Mouse (Mus musculus) megakaryocyte progenitor cell, adult 5-6 weeks (primary cell): Measurements from ENCODE around the gene Ddr1. TPM values are rescaled to one million over a fixed set of nuclear protein-coding genes. Genes with fewer than 3 reads are reported as not detected.
A peak's percentile ranks its signal among the peaks of the same experiment; 100 is the strongest.
"Not testable (repeated sequence)": the region's sequence is repeated elsewhere in the genome, so short reads cannot be mapped to it uniquely, and the experiment has no call there.

Source experiments
- ATAC-seq: replicated peaks from 2 replicates; pipeline ENCODE4 v1.8.0; 2016; ENCODE audit warnings: mild to moderate bottlenecking, moderate TSS enrichment, inconsistent platforms; ENCODE audit not compliant: poor library complexity
- total RNA-seq, 2 experiments: library from RNA; stranded (forward) in 1 of 2; stranded (reverse) in 1 of 2; fragments of 157-497, 149-512 nt in 1 of 2; fragments of 200-1000 nt in 1 of 2; gene quantifications; 2 replicates each; pipeline versions ENCODE4 v1.2.3 to v1.2.4; 2015 to 2017

Ddr1 gene
- 0.15 TPM in 1 of 2 replicates, not detected in the other for total RNA-seq (2015)
- total RNA-seq (2017): 0.25 TPM in 1 of 2 replicates, not detected in the other

DNA sequence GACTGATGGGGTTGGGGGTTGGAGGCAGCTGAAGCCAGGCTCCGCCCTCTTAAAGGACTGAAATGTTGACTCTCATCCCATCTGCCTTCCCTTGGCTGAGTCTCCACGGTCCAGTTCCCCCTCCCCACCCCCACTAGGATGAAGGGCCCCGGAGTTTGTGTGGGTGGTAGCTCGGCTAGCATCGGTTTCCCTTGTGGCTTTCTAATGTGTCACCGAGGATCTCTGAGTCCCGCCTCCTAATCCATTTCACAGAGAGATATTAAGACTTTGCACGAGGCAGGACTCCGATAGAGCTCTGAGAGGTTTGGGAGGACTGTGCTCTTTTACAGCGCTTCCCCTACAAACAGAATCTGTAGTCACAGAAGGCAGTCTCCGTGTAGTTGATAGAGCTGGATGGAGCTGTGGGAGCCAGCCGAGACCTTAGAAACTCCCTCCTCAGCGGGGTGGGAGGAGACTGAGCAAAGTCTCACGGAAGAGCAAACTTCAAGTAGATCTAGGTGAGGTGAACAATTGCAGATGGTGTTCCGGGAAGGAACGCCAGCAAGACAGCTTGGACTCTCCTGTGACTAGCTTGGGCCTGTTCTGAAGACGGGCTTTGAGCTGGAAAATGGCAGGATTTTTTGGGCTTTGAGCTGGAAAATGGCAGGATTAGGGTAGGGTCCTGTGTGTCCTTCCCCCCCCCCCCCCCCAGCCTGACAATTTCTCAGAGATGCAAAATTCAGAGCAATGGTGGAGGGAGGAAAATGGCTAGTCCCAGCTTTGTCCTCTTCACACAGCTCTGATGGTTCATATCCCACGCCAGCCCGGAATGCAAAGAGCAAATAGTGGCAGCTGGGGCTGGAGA is at the start of gene Ddr1:
Ddr1 (minus strand) TSS at position 1 of the 844 bp plus-strand sequence.
- ATAC-seq: 0 out of 2 replicates have a peak, but pooled peaks have one; percentile 12

DNA sequence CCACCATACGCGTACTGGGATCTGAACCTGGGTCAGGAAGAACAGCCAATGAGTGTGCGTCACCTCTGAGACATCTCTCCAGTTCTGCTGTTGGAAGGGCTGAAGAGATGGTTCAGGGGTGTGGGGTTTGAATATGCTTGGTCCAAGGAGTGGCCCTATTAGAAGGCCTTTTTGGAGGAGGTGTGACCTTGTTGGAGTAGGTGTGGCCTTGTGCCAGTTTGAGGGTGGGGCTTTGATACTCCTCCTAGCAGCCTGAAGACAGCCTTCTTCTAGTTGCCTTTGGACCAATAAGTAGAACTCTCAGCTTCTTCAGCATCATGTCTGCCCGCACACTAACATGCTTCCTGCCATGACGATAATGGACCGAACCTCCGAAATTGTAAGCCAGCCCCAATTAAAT is 49.2 kb upstream of the Ddr1 start:
- ATAC-seq: no peak

DNA sequence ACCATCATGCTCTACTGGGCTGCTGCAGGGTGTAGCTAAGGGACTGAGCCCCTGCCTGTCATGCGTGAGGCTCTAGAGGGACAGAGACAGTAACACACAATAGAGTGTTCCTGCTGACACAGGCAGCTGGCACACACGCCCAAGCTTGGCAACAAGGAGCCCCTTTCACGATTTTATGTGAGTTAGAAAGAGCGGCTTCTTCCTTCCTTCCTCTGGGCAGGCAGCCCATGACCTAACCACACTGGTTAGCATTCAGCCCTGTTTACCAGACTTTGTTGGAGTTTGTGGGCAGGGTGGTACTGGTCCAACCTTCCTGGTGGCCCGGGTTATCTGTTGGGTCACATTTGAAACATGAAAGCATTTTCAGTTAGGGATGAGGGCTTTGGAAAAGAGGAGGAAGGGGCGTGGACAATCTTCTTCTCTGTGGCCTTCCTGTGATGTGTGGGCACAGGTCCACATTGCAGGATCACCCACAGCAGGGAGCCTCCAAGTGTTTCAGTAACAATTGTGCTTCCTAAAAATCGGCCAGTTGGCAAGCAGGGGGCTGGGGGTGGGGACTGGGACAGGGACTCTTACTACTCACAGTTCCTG is 47.9 kb upstream of the Ddr1 start:
- peak; percentile 73 for ATAC-seq

DNA sequence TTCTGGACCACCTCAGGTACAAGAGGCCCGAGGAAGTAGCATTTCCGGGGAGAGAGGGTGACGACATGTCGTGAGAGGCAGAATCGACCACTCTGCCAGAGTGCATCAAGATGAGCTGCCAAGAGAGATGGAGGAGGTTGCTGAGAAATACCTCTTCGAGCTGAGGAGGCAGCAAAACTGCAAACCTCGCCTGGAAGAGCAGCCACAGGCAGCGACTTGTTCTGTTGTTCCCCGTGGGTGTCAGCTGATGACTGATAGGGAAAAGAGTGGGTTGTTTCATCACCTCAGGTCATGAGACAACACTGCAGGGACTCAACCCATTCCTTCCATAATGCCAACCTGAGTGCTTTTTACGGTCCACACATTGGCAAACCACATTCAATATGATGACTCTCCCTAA is 45.3 kb upstream of the Ddr1 start:
- no peak for ATAC-seq

DNA sequence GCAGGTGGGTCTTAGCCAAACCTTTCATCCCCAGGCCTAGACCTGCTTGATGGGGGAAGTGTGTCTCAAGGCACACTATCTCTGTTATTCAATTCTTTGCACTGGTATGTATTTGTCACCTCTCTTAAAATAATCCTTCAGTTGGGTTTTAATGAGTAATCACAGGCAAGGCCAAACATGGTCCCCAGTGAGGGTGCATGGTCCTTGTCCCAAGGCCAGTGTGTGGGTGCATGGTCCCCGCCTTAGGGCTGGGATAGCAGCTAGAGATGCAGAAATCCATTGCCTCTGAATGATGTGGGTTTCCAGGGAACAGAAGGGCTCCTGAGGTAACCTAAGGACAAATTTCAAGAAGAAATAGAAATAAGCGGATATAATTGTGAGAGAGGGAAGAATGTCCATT is 39.9 kb upstream of the Ddr1 start:
- no peak for ATAC-seq

DNA sequence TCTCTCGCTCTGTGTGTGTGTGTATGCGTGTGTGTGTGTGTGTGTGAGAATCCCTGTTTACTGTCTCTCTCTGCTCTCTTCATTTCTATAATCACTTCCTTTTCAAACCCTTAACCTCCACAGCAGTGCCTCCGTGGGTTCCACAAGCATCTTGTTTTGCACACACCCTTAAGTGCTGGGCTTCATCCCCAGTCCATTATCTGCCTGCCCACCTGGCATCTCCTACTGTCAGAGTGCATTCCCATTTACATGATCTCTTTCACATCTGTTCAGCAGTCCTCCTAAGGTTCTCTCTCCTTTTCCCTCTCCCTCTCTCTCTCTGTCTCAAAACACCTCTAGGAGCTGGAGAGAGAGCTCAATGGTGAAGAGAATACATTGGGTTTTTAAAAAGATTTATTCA is 38.5 kb upstream of the Ddr1 start:
- ATAC-seq: peak; percentile 24

DNA sequence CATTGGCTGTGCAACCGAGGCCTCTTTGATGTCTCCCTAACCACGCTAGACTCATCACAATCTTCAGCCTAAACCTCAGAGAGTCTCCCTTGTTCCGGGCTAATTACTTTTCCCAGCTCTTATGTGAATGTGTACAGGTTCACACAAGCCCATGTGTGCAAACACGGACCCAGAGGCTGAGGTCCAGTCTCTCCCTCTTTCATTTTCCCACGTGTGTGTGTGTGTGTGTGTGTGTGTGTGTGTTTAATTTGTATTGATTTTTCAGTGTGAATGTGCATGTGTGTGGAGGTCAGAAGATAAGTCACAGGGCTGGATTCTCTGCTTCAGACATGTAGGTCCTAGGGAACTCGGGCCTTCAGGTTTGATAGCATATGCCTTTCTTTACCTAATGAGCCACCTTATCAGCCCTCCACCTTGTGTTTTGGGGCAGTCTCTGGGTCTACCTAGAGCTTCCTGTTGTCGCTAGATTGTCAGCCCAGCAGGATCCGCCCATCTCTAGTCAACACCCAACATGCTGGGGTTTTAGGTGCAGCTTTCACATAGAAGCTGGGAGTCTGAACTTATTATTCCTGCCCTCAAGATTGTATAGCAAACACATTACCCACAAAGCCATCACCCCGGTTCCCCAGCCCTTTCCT is 37.3 kb upstream of the Ddr1 start:
- ATAC-seq: peak; percentile 70

DNA sequence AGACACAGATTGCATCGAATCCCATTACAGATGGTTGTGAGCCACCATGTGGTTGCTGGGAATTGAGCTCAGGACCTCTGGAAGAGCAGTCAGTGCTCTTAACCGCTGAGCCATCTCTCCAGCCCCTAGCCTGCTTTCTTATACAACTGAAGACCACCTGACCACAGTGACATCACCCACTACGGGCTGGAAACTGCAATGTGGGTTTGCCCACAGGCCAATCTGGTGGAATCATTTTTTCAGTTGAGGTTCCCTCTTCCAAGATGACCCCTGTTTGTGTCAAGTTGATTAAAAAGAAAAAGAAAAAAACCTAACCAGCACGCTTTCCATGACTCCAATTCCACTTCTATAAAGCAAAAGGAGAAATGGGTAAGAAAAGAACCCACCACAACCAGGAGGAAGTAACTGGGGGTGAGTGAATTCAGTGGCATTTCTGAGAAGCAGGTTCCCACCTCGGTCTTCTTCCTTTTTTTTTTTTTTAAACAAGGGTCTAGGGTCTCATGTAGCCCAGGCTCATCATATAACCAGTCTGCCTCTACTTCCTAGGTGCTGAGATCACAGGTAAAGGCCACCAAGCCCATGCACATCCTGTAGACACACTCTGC is 36.0 kb upstream of the Ddr1 start:
- ATAC-seq: 0 out of 2 replicates have a peak, but pooled peaks have one; percentile 2

DNA sequence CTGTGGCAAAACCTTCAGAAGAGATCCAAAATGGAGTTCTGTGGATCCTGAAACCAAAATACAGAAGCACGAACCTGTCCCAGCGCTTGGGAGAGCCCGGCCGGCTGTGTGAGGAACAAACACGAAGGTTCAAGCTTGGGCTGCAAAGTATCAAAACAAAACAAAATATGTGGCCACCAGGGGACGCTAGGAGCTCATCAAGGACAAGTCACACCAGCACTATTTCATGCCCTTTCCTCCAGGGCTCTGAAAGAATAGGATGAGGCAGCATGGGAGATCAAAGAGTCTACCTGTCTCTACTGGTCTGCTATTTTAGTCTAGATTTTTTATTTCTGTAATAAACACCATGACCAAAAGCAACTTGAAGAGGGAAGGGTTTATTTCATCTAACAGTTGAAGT is 35.3 kb upstream of the Ddr1 start:
- ATAC-seq: peak; percentile 56

DNA sequence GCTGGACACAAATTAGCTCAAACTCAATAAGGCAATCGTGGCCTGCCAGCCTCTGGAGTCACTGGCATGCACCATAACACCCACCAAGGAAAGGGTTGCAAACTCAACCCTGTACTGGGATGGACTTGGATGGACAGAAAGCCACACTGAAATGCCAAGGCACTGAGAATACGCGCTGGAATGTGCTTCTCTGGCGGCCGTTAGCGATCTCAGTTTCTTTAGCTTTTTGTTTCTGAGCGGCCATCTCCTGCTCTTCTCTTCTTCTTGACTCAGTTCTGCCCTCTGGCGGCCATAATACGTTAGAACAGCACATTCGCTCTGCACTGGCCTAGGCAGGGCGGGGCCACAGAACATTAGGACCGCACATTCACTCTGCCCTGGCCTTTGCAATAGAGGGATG is 33.3 kb upstream of the Ddr1 start:
- ATAC-seq: peak; percentile 58

DNA sequence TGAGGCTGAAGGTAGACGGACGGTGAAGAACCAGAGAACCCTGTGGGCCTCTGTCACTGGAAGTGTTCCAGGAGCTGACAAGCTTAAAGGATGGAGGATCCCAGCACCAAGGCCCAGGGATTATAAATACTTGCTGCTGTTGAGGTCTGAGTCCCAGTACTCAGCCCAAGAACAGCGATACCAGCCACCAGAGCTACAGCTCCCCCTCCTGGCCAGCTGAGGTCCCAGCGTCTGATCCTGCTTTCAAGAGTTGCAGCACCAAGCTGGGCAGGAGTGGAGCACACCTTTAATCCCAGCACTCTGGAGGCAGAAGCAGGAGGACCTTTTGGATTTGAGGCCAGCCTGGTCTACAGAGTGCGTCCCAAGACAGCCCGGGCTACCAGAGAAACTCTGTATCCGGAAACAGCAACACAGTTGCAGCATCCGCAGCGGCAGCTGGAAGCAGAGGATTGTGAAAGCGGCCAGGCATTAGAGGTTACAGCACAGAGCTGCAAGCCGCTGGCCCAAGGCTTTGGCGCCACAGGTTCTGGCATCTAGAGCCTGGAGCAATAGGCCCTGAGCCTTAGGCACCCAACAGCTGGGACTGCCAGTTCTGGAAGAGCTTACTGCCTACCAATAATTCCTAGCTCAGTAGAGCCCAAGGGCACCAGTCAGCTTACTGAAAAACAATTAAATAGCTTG is 32.0 kb upstream of the Ddr1 start:
- ATAC-seq: peak; percentile 64

DNA sequence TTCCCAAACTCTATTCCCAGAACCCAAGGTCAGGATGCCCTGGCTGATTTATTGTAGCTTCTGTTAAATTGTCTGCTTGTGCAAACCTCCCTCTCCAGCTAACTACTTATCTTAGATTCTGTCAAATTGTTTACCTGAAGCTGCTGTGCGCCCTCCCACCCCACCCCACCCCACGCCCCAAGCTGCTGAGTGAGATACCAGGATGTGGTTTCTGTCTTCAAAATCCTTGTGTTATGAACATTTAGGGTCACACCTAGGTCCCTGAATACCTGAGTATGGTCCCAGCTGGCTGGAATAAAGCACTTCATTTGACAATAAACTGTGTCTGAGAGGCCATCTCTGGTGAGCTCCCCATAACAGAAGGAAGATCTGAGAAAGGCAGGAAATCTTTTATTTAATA is 30.1 kb upstream of the Ddr1 start:
- no peak for ATAC-seq

DNA sequence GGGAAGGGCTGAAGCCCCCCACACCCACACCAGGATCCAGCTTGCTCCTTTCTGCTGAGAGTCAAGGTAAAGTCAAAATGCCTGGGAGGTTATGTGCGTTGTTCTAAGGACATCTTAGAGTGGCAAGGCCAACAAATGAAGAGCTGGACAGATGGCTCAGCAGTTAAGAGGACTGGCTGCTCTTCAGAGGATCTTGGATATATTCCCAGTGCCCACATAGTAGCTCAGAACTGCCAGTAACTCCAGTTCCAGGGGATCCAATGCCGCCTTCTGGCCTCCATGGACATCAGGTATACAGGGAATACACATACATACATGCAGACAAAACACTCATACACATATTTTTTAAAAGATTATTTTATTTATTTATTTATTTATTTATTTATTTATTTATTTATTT is 29.0 kb upstream of the Ddr1 start:
- ATAC-seq: no peak

DNA sequence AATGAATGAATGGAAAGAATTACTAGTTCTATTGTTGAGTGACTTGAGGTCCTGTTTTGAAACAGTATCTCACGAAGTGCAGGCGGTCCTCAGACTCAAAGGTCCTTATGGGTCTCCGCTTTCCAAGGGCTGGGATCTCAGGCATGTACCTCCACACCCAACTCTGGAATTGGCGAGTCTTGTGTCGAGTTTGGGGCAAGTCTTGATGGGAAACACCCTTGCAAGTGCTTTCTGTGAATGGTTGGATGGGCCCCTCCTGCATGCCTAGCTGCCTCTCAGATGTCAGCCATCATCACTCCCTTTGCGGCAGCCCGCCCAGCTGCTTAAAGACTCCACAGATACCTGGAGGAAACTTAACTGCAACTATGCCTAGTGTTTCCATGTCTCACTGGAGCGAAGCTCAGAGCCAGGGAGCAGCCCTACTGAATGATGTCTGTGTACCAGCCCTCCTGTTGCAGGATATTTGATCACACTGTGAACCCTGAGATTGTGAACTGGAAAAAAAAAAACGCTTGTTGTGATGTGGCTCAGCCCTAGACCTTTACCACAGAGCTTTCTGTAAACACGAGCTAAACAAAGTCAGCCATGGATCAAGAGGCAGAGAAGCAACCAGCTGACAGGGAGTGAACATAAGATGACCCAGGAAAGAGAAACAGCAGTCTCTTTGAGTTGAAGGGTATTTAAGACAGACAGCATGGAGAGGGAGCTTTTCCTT is 27.2 kb upstream of the Ddr1 start:
- ATAC-seq: no peak

DNA sequence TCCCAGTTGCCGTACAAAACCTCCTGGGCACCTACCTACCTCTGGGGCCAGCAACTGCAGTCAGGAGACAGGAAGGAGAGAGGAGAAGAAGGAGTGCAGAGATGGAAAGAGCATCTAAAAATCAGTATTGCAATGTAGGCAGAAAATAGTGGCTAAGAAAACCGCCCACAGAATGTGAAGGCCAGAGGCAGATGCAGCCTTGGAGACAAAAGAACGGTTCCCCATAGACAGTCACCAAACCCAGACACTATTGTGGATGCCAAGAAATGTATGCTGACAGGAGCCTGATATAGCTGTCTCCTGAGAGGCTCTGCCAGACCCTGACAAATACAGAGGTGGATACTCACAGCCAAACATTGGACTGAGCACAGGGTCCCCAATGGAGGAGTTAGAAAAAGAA is 25.7 kb upstream of the Ddr1 start:
- not testable (repeated sequence) for ATAC-seq

DNA sequence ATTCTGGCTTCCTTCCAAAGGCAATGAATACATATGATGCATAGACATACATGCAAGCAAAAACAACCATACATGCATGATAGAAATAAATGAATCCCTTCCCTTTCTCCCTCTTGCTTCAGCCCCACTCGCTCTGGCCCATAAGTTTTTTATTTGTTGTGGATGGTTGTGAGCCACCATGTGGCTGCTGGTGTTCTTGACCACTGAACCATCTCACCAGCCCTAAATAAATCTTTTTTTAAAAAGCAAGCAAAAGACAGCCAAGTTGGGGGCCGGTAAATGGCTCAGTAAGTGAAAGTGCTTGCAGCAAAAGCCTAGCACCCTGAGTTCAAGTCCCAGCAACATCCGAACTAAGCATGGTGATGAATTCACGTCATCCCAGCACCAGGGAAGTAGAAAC is 24.4 kb upstream of the Ddr1 start:
- no peak for ATAC-seq

DNA sequence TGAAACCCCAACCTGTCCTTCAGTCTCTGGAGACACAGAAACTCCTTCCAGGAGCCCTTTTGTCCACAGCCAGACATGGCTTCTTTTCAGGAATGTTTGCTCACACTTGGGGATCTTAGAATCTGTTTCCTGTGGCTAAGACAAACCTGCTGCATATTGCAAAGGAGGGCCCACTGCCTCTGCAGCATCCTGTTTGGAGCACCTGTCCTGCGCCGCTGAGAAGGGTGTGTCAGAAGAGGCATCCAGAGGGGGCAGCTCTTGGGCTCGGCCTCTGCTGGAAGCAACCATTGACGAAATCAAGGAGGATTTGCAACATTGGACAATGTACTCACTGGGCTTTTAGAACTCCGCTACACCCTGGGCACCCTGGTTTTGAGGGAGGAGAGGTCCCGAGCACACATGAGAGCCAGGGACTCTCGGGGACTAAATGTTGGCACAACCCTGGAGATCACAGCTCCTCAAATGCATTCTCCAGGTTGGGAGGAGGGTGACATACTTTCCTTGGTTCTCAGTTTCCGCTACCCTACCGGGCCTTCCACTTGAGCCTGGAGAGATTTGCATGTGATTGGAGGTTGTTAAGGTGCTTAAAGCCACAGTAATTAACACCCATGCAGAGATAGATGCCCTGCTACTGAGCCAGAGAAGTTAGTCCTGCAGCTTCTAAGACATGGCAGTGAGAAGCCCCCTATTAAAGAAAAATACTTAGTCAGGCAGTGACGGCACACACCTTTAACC is 23.2 kb upstream of the Ddr1 start:
- ATAC-seq: no peak

DNA sequence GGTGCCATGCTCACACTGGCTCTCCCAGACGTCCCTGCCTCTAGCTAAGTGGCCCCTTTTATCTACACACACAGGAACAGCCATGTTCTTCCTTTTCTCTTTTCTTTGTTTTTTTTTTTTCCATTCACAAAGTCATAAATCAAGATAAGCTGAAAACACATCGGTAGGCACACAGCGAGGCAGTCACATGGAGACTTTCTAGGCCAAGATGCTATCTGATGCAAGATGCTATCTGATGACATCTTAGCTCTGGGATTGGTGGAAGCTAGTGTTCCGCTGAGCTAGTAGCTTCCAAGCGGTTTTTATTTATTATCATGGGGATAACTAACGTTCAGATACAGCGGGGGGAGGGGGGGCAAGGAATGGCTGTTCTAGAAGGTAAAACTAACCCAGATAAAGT is 22.6 kb upstream of the Ddr1 start:
- no peak for ATAC-seq
